Mouse (Mus musculus) adrenal gland, adult (tissue): Measurements from ENCODE around the gene Tmprss6.

Experiments used
- DNase-seq, 2 experiments: peaks; one replicate each; pipeline ENCODE4 v3.0.0; 2022 to 2023; ENCODE audit warnings: low spot score in 1 of 2; ENCODE audit not compliant: inconsistent age in 2 of 2

Gene Tmprss6

GRCm38 (mm10) chr15:78468379-78468937 lies at the start of gene Tmprss6:
Gene Tmprss6, minus strand, starts transcription at chr15:78468634.
- DNase-seq = peak in 1 of 2 experiments; percentile 66

- no peak for DNase-seq
Measured at GRCm38 (mm10) chr15:78518221-78518620, 49.8 kb upstream of the Tmprss6 start.

- no peak for DNase-seq
Measured at GRCm38 (mm10) chr15:78515759-78516158, 47.3 kb upstream of the Tmprss6 start.

- peak; percentile 81 to 95 for DNase-seq
Measured at GRCm38 (mm10) chr15:78514393-78515146, 46.1 kb upstream of the Tmprss6 start.

GRCm38 (mm10) chr15:78513019-78513418 lies 44.6 kb upstream of the Tmprss6 start:
- DNase-seq = no peak

GRCm38 (mm10) chr15:78511951-78512350 lies 43.5 kb upstream of the Tmprss6 start:
- DNase-seq = no peak

- DNase-seq = no peak
Measured at GRCm38 (mm10) chr15:78510736-78511135, 42.3 kb upstream of the Tmprss6 start.

- no peak for DNase-seq
Measured at GRCm38 (mm10) chr15:78510121-78510576, 41.7 kb upstream of the Tmprss6 start.

GRCm38 (mm10) chr15:78509297-78509899 lies 41.0 kb upstream of the Tmprss6 start:
- no peak for DNase-seq

- no peak for DNase-seq
Measured at GRCm38 (mm10) chr15:78508443-78508842, 40.0 kb upstream of the Tmprss6 start.

- no peak for DNase-seq
Measured at GRCm38 (mm10) chr15:78505541-78505940, 37.1 kb upstream of the Tmprss6 start.

- DNase-seq = no peak
Measured at GRCm38 (mm10) chr15:78504816-78505215, 36.4 kb upstream of the Tmprss6 start.

- DNase-seq = no peak
Measured at GRCm38 (mm10) chr15:78504013-78504412, 35.6 kb upstream of the Tmprss6 start.

- DNase-seq = no peak
Measured at GRCm38 (mm10) chr15:78502437-78503132, 34.2 kb upstream of the Tmprss6 start.

- DNase-seq = no peak
Measured at GRCm38 (mm10) chr15:78494968-78495406, 26.6 kb upstream of the Tmprss6 start, which contains the start of gene Il2rb. Gene Il2rb, minus strand, starts transcription at chr15:78495271.

- DNase-seq = no peak
Measured at GRCm38 (mm10) chr15:78493401-78494010, 25.1 kb upstream of the Tmprss6 start.

GRCm38 (mm10) chr15:78491301-78491700 lies 22.9 kb upstream of the Tmprss6 start:
- no peak for DNase-seq

- DNase-seq = no peak
Measured at GRCm38 (mm10) chr15:78489906-78490305, 21.5 kb upstream of the Tmprss6 start.

- no peak for DNase-seq
Measured at GRCm38 (mm10) chr15:78489248-78489647, 20.8 kb upstream of the Tmprss6 start.

- DNase-seq = no peak
Measured at GRCm38 (mm10) chr15:78487066-78487465, 18.6 kb upstream of the Tmprss6 start.

GRCm38 (mm10) chr15:78486564-78486963 lies 18.1 kb upstream of the Tmprss6 start:
- DNase-seq = no peak
